Mouse (Mus musculus): Measurements from ENCODE around the gene Gm10300. TPM values are rescaled to one million over a fixed set of nuclear protein-coding genes. Genes with fewer than 3 reads are reported as not detected.

Gene Gm10300
- polyA plus RNA-seq, 1 experiment = 0.02 TPM

DNA sequence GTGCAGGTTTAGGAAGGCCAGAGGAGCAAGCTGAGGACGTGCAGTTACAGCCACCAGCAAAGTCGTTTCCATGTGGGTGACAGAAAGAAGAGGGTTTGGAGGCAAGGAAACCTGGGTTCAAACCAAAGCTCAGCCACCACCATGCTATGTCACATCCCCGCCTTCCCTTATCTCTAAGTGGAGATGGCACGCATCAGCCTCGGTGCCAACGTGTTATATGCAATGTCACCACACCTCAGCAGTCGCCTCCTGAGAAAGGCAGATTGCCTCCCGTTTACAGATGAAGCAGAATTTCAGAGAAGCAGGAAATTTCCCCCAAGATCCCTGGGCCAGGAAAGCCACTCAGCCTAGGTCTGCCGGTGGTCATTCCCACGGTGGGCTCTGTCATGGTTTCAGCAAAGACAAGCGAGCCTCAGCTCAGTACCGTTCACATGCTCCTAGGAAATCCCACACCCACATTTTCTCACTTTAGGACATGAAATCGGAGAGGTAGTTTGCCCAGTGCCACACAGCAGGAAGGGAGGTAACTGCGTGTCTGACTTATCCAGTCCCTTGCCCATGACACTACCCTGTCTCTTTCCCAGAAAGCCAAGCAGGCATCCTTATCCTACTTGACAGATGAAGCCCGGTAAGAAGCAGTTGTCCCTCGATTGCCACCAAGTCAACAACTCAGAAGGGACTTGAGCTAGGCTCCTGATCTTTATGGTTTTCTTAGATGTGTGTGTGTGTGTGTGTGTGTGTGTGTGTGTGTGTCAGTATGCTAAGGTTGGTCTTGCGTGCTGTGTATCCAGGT lies 14.3 kb upstream of the Gm10300 start:
- Histone ChIP-seq H3ac (ENCODE audit: control insufficient read depth, insufficient read length) (no peak overlapping the region), H3K79me2 (ENCODE audit: control insufficient read depth, insufficient read depth) (no peaks in the 10 kb centered on the region), H3K27me3 (ENCODE audit: control insufficient read depth, insufficient read depth, insufficient read length) (peaks cover 3% of the 10 kb centered on the region), H3K36me3 (ENCODE audit: control insufficient read depth, insufficient read depth) (no peaks in the 10 kb centered on the region), H3K4me2 (ENCODE audit: low read depth) (no peak overlapping the region), H3K4me3 (no peak overlapping the region)
- TF ChIP-seq POLR2A (IDR thresholded peaks at IDR 0.05; ENCODE audit: insufficient read length, low read depth) (no peak), MAX (IDR thresholded peaks at IDR 0.05; ENCODE audit: low read depth) (no peak), MYOG (IDR thresholded peaks at IDR 0.05; ENCODE audit: control insufficient read depth in 1 of 3, insufficient read depth in 1 of 3, insufficient read length in 2 of 3, low read depth in 2 of 3) (no peak), REST (IDR thresholded peaks at IDR 0.05; ENCODE audit: insufficient read depth, insufficient read length) (no peak), POLR2AphosphoS2 (IDR thresholded peaks at IDR 0.05; ENCODE audit: insufficient read length, low read depth) (no peak), USF1 (IDR thresholded peaks at IDR 0.05; ENCODE audit: low read depth) (no peak), TCF12 (IDR thresholded peaks at IDR 0.05; ENCODE audit: insufficient read depth, poor library complexity, severe bottlenecking) (no peak), E2F4 (IDR thresholded peaks at IDR 0.05; ENCODE audit: insufficient read depth) (no peak), CEBPB (IDR thresholded peaks at IDR 0.05; ENCODE audit: insufficient read depth, poor library complexity, severe bottlenecking) (no peak), TCF3 (IDR thresholded peaks at IDR 0.05; ENCODE audit: insufficient read length, low read depth) (no peak), MYOD1 (IDR thresholded peaks at IDR 0.05; ENCODE audit: control insufficient read depth in 1 of 3, insufficient read length in 2 of 3, low read depth in 2 of 3) (no peak), SRF (IDR thresholded peaks at IDR 0.05; ENCODE audit: control insufficient read depth, insufficient read length, low read depth) (no peak)

DNA sequence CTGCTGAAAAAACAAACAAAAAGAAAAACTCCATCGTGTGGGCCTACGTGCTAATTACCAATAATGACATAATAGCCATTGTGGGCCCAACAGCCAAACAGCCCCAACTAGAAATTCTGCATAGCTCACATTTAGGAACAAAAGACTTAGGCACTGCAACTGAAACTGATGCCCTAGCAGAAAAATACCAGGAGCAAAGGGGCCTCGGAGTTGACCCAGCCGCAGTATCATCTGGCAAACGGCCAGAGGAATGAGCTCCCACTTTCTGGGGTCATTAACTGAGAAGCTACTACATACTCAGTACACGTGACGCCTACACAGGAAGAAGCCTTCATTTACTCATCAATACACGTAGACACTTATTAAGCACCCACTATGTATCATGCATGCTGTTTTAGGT lies 12.2 kb upstream of the Gm10300 start:
- no peak for TF ChIP-seq USF1 (IDR thresholded peaks at IDR 0.05; ENCODE audit: low read depth)
- TF ChIP-seq CEBPB (IDR thresholded peaks at IDR 0.05; ENCODE audit: insufficient read depth, poor library complexity, severe bottlenecking) = no peak
- Histone ChIP-seq H3K27me3 (ENCODE audit: control insufficient read depth, insufficient read depth, insufficient read length) (peaks cover 3% of the 10 kb centered on the region), H3K4me3 (no peak overlapping the region), H3K36me3 (ENCODE audit: control insufficient read depth, insufficient read depth) (no peaks in the 10 kb centered on the region), H3K4me2 (ENCODE audit: low read depth) (no peak overlapping the region), H3ac (ENCODE audit: control insufficient read depth, insufficient read length) (no peak overlapping the region), H3K79me2 (ENCODE audit: control insufficient read depth, insufficient read depth) (no peaks in the 10 kb centered on the region)

DNA sequence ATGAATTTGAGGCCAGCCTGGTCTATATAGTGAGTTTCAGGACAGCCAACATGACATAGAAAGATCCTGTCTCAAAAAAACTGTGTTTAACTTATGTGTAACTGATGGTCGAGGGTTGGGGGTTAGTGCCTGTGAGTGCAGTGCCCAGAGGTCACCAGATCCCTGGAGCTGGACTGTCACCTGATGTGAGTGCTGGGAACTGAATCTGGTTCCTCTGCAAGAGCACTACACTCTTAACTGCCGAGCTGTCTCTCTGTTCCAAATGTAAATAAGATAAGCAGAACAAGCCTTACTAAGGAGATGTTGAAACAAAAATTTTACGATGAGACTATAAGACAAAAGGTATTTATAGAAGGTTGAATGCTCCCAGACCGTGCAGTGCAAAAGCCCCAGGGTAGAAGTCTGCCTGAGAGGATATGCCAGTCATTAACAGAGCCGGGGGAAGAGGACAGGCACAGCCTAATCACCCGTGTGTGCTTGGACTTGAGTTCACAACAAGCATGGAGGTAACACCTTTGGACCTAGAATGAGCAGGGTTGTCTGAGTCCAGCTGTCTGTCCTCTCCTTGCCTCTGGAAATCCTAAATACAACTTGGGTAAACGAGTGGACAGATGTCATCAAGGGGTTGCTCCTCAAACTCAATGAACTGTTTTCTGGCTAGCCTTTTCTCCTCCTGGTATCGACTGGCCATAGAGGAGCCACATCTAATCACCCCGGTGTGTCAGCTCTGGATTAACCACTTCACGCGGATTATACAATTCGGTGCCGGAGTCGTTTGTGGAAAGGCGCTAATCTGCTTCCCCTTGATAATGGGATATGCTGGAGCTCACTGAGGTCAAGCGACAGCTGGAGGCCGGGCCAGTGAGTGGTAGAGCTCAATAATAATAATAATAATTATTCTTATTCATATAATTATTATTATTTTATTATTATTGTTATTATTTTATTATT lies 11.3 kb upstream of the Gm10300 start:
- H3K27me3 ChIP-seq (ENCODE audit: control insufficient read depth, insufficient read depth, insufficient read length) = peaks cover 3% of the 10 kb centered on the region
- H3K36me3 ChIP-seq (ENCODE audit: control insufficient read depth, insufficient read depth) = no peaks in the 10 kb centered on the region
- no peaks in the 10 kb centered on the region for H3K79me2 ChIP-seq (ENCODE audit: control insufficient read depth, insufficient read depth)
- H3K4me2 ChIP-seq (ENCODE audit: low read depth) = no peak overlapping the region
- TF ChIP-seq MYOD1 (IDR thresholded peaks at IDR 0.05; ENCODE audit: control insufficient read depth in 1 of 3, insufficient read length in 2 of 3, low read depth in 2 of 3) = no peak
- no peak for TF ChIP-seq SRF (IDR thresholded peaks at IDR 0.05; ENCODE audit: control insufficient read depth, insufficient read length, low read depth)
- no peak for TF ChIP-seq MAX (IDR thresholded peaks at IDR 0.05; ENCODE audit: low read depth)
- no peak for TF ChIP-seq REST (IDR thresholded peaks at IDR 0.05; ENCODE audit: insufficient read depth, insufficient read length)
- no peak for TF ChIP-seq POLR2AphosphoS2 (IDR thresholded peaks at IDR 0.05; ENCODE audit: insufficient read length, low read depth)
- no peak for TF ChIP-seq E2F4 (IDR thresholded peaks at IDR 0.05; ENCODE audit: insufficient read depth)
- no peak for TF ChIP-seq MYOG (IDR thresholded peaks at IDR 0.05; ENCODE audit: control insufficient read depth in 1 of 3, insufficient read depth in 1 of 3, insufficient read length in 2 of 3, low read depth in 2 of 3)
- no peak for TF ChIP-seq USF1 (IDR thresholded peaks at IDR 0.05; ENCODE audit: low read depth)
- no peak for TF ChIP-seq TCF12 (IDR thresholded peaks at IDR 0.05; ENCODE audit: insufficient read depth, poor library complexity, severe bottlenecking)
- no peak for TF ChIP-seq TCF3 (IDR thresholded peaks at IDR 0.05; ENCODE audit: insufficient read length, low read depth)
- TF ChIP-seq POLR2A (IDR thresholded peaks at IDR 0.05; ENCODE audit: insufficient read length, low read depth) = no peak
- no peak for TF ChIP-seq CEBPB (IDR thresholded peaks at IDR 0.05; ENCODE audit: insufficient read depth, poor library complexity, severe bottlenecking)
- no peak overlapping the region for H3K4me3 ChIP-seq
- H3ac ChIP-seq (ENCODE audit: control insufficient read depth, insufficient read length) = no peak overlapping the region

DNA sequence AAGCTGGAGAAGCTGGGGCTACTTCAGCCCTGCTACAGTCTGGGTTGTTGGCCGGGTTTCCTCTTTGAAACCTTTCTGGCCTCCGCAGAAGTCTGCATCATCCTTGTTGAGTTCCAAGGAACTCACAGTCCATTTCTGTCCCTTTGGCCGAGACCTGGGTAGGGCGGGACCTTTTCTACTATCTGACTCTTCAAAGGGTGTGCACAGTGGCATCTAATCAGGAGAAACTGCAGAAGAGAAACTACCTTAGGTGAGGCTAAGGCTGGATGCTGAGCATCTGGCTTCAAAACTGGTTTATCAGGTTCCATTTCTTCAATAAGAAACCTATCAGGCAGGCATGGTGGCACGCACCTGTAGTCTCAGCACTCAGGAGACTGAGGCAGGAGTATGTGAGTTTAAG lies 9.9 kb upstream of the Gm10300 start:
- Histone ChIP-seq H3K4me2 (ENCODE audit: low read depth) (no peak overlapping the region), H3K4me3 (no peak overlapping the region), H3K79me2 (ENCODE audit: control insufficient read depth, insufficient read depth) (no peaks in the 10 kb centered on the region), H3ac (ENCODE audit: control insufficient read depth, insufficient read length) (no peak overlapping the region), H3K27me3 (ENCODE audit: control insufficient read depth, insufficient read depth, insufficient read length) (peaks cover 3% of the 10 kb centered on the region), H3K36me3 (ENCODE audit: control insufficient read depth, insufficient read depth) (no peaks in the 10 kb centered on the region)
- TF ChIP-seq POLR2AphosphoS2 (IDR thresholded peaks at IDR 0.05; ENCODE audit: insufficient read length, low read depth) = no peak
- no peak for TF ChIP-seq MAX (IDR thresholded peaks at IDR 0.05; ENCODE audit: low read depth)
- no peak for TF ChIP-seq E2F4 (IDR thresholded peaks at IDR 0.05; ENCODE audit: insufficient read depth)
- TF ChIP-seq POLR2A (IDR thresholded peaks at IDR 0.05; ENCODE audit: insufficient read length, low read depth) = no peak
- no peak for TF ChIP-seq TCF12 (IDR thresholded peaks at IDR 0.05; ENCODE audit: insufficient read depth, poor library complexity, severe bottlenecking)
- no peak for TF ChIP-seq CEBPB (IDR thresholded peaks at IDR 0.05; ENCODE audit: insufficient read depth, poor library complexity, severe bottlenecking)
- no peak for TF ChIP-seq TCF3 (IDR thresholded peaks at IDR 0.05; ENCODE audit: insufficient read length, low read depth)
- TF ChIP-seq USF1 (IDR thresholded peaks at IDR 0.05; ENCODE audit: low read depth) = no peak
- TF ChIP-seq REST (IDR thresholded peaks at IDR 0.05; ENCODE audit: insufficient read depth, insufficient read length) = no peak
- no peak for TF ChIP-seq MYOG (IDR thresholded peaks at IDR 0.05; ENCODE audit: control insufficient read depth in 1 of 3, insufficient read depth in 1 of 3, insufficient read length in 2 of 3, low read depth in 2 of 3)
- no peak for TF ChIP-seq SRF (IDR thresholded peaks at IDR 0.05; ENCODE audit: control insufficient read depth, insufficient read length, low read depth)
- TF ChIP-seq MYOD1 (IDR thresholded peaks at IDR 0.05; ENCODE audit: control insufficient read depth in 1 of 3, insufficient read length in 2 of 3, low read depth in 2 of 3) = no peak

Data from myocyte (in vitro differentiated cells).